Mouse (Mus musculus): Measurements from ENCODE around the gene Alox5. TPM values are rescaled to one million over a fixed set of nuclear protein-coding genes. Genes with fewer than 3 reads are reported as not detected.

Gene Alox5
- polyA plus RNA-seq, 1 experiment from 2014 or later: 2.7 TPM

GRCm38 (mm10) chr6:116411716-116412115 lies 49.3 kb downstream of the Alox5 start:
- Histone ChIP-seq H3K4me2 (ENCODE audit: low read depth, low read length) (no peak overlapping the region), H3K9ac (ENCODE audit: low read length) (no peak overlapping the region), H3K36me3 (ENCODE audit: control insufficient read depth, insufficient read depth) (no peaks in the 10 kb centered on the region), H3K27me3 (ENCODE audit: control insufficient read depth, insufficient read depth, low read length) (no peaks in the 10 kb centered on the region), H3K4me3 (ENCODE audit: low read length) (no peak overlapping the region), H3K4me1 (ENCODE audit: control insufficient read depth, insufficient read depth, low read length) (no peaks in the 10 kb centered on the region), H3K27ac (ENCODE audit: low read length) (no peak overlapping the region), H3K9me3 (replicated peaks; ENCODE audit: control insufficient read depth, low read length) (no peaks in the 10 kb centered on the region)
- ATAC-seq (replicated peaks; ENCODE audit: extremely low read depth, insufficient read depth, low FRiP score): no peak
- 83% methylated on average over 3 of the region's 3 CpGs for WGBS

DNA sequence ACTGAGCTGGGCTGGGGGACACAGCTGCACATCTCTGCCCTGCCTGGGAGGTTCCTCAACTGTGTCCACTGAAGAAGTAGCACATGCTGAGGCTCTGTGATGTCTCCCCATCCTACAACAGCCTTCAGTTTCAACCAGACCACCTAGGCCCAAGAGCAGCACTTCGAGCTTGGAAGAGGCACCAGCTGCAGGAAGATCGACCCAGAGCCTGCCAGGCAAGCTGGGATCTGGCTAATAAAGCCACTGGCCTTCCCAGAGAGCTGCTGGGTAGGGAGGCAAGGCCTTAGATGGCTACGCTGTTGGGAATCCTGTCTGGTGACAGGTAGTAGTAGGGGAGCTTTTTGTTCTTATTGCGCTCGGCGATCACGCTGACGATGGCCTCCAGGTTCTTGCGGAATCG lies 50.5 kb downstream of the Alox5 start:
- Histone ChIP-seq H3K27ac (ENCODE audit: low read length) (no peak overlapping the region), H3K4me2 (ENCODE audit: low read depth, low read length) (no peak overlapping the region), H3K36me3 (ENCODE audit: control insufficient read depth, insufficient read depth) (peaks cover 2% of the 10 kb centered on the region; the same call in 1 of the 2 replicates), H3K9me3 (replicated peaks; ENCODE audit: control insufficient read depth, low read length) (no peaks in the 10 kb centered on the region), H3K4me1 (ENCODE audit: control insufficient read depth, insufficient read depth, low read length) (no peaks in the 10 kb centered on the region), H3K4me3 (ENCODE audit: low read length) (no peak overlapping the region), H3K9ac (ENCODE audit: low read length) (no peak overlapping the region), H3K27me3 (ENCODE audit: control insufficient read depth, insufficient read depth, low read length) (no peaks in the 10 kb centered on the region)
- WGBS: 96% methylated on average over 10 of the region's 10 CpGs
- no peak for ATAC-seq (replicated peaks; ENCODE audit: extremely low read depth, insufficient read depth, low FRiP score)

DNA sequence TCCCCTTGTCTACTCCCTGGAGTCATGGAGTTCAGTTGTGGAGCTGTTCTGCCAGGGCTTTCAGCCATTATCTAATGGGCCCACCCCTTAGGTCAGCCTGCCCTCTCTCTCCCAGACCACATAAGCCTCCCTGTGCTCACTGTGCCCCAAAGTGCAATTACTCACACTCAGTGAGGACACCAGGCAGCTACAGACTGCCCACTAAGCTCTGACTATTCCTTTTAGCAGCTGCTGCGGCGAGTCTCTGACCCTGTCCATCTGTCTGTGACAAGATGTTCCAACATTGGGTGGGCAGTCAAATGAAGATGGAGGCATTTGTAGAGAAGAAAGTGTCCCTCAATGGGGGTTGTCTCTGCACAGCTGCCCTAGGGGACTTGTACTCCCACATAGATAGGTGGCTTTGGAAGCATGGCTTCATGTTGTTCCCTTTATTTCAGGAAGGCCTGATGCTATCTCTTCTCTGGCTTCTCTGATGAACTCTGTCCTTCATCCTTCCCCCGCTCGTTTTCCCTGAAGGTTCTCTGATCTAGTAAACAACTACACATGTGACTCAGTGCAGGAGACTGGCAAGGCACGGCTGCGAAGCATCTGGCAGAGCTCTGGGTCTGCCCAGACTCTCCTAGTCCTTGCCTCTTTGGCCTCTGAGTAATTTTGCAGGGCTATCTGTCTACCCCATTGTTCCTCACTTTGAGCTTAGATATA lies 52.9 kb downstream of the Alox5 start:
- no peak for ATAC-seq (replicated peaks; ENCODE audit: extremely low read depth, insufficient read depth, low FRiP score)
- Histone ChIP-seq H3K9me3 (replicated peaks; ENCODE audit: control insufficient read depth, low read length) (no peaks in the 10 kb centered on the region), H3K9ac (ENCODE audit: low read length) (no peak overlapping the region), H3K27me3 (ENCODE audit: control insufficient read depth, insufficient read depth, low read length) (no peaks in the 10 kb centered on the region), H3K27ac (ENCODE audit: low read length) (no peak overlapping the region), H3K4me3 (ENCODE audit: low read length) (no peak overlapping the region), H3K36me3 (ENCODE audit: control insufficient read depth, insufficient read depth) (peaks cover 2% of the 10 kb centered on the region; the same call in 1 of the 2 replicates), H3K4me2 (ENCODE audit: low read depth, low read length) (no peak overlapping the region), H3K4me1 (ENCODE audit: control insufficient read depth, insufficient read depth, low read length) (no peaks in the 10 kb centered on the region)
- 84% methylated on average over 6 of the region's 6 CpGs for WGBS

- H3K4me3 ChIP-seq (ENCODE audit: low read length): no peak overlapping the region
- H3K27me3 ChIP-seq (ENCODE audit: control insufficient read depth, insufficient read depth, low read length): no peaks in the 10 kb centered on the region
- ATAC-seq (replicated peaks; ENCODE audit: extremely low read depth, insufficient read depth, low FRiP score): no peak
- H3K9me3 ChIP-seq (replicated peaks; ENCODE audit: control insufficient read depth, low read length): no peaks in the 10 kb centered on the region
- H3K27ac ChIP-seq (ENCODE audit: low read length): no peak overlapping the region
- no peaks in the 10 kb centered on the region for H3K4me1 ChIP-seq (ENCODE audit: control insufficient read depth, insufficient read depth, low read length)
- H3K36me3 ChIP-seq (ENCODE audit: control insufficient read depth, insufficient read depth): peaks cover 2% of the 10 kb centered on the region; the same call in 1 of the 2 replicates
- WGBS: 92% methylated on average over 4 of the region's 4 CpGs
- no peak overlapping the region for H3K9ac ChIP-seq (ENCODE audit: low read length)
- no peak overlapping the region for H3K4me2 ChIP-seq (ENCODE audit: low read depth, low read length)
Observed at GRCm38 (mm10) chr6:116407216-116407615, 53.8 kb downstream of the Alox5 start.

- Histone ChIP-seq H3K4me3 (ENCODE audit: low read length) (no peak overlapping the region), H3K9ac (ENCODE audit: low read length) (no peak overlapping the region), H3K27me3 (ENCODE audit: control insufficient read depth, insufficient read depth, low read length) (no peaks in the 10 kb centered on the region), H3K27ac (ENCODE audit: low read length) (no peak overlapping the region), H3K4me1 (ENCODE audit: control insufficient read depth, insufficient read depth, low read length) (no peaks in the 10 kb centered on the region), H3K4me2 (ENCODE audit: low read depth, low read length) (no peak overlapping the region), H3K9me3 (replicated peaks; ENCODE audit: control insufficient read depth, low read length) (no peaks in the 10 kb centered on the region), H3K36me3 (ENCODE audit: control insufficient read depth, insufficient read depth) (peaks cover 2% of the 10 kb centered on the region; the same call in 1 of the 2 replicates)
- no peak for ATAC-seq (replicated peaks; ENCODE audit: extremely low read depth, insufficient read depth, low FRiP score)
- 69% methylated on average over 5 of the region's 5 CpGs for WGBS
Observed at GRCm38 (mm10) chr6:116406680-116407079, 54.3 kb downstream of the Alox5 start.

DNA sequence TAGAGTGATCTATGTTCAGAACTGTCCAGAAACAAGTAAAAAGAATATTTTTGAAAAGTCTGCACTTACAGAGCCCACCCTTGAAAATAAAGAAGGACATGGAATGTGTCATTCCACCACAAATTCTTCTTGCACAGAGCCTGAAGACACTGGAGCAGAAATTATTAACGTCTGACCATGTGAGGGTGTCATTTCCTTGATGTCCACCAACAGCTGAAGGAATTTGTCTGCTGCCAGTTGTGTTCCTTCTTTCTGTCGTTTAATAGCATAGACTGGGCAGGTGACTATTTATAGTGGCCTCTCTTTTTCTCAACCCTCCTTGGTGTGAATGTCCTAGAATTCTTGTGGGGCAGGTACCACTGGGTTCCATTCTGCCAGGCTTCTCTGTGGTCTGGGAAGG lies 54.8 kb downstream of the Alox5 start:
- WGBS: 53% methylated on average over 2 of the region's 2 CpGs
- no peaks in the 10 kb centered on the region for H3K4me1 ChIP-seq (ENCODE audit: control insufficient read depth, insufficient read depth, low read length)
- no peak overlapping the region for H3K27ac ChIP-seq (ENCODE audit: low read length)
- no peak for ATAC-seq (replicated peaks; ENCODE audit: extremely low read depth, insufficient read depth, low FRiP score)
- no peaks in the 10 kb centered on the region for H3K27me3 ChIP-seq (ENCODE audit: control insufficient read depth, insufficient read depth, low read length)
- no peak overlapping the region for H3K4me3 ChIP-seq (ENCODE audit: low read length)
- no peak overlapping the region for H3K4me2 ChIP-seq (ENCODE audit: low read depth, low read length)
- H3K9ac ChIP-seq (ENCODE audit: low read length): no peak overlapping the region
- no peaks in the 10 kb centered on the region for H3K9me3 ChIP-seq (replicated peaks; ENCODE audit: control insufficient read depth, low read length)
- peaks cover 2% of the 10 kb centered on the region; the same call in 1 of the 2 replicates for H3K36me3 ChIP-seq (ENCODE audit: control insufficient read depth, insufficient read depth)

DNA sequence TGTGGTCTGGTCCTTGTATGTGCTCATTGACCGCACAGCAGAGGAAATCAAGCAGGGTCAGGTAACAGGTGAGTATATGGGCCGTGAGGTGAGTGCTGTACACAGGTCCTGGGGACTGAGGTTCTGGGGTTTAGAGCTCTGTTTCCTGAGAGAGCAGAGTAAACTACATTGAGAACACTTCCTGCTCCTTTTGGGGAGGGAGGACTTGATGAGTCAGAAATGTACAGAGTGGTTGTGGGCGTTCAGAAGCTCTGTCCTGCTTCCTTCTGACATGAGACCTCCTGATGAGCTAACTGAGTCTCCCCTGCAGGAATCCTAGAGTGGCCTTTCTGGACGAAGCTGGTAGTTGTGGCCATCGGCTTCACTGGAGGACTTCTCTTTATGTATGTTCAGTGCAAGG lies 55.3 kb downstream of the Alox5 start:
- H3K36me3 ChIP-seq (ENCODE audit: control insufficient read depth, insufficient read depth): peaks cover 2% of the 10 kb centered on the region; the same call in 1 of the 2 replicates
- WGBS: 81% methylated on average over 5 of the region's 5 CpGs
- no peak overlapping the region for H3K27ac ChIP-seq (ENCODE audit: low read length)
- no peak overlapping the region for H3K9ac ChIP-seq (ENCODE audit: low read length)
- H3K4me2 ChIP-seq (ENCODE audit: low read depth, low read length): no peak overlapping the region
- no peaks in the 10 kb centered on the region for H3K27me3 ChIP-seq (ENCODE audit: control insufficient read depth, insufficient read depth, low read length)
- no peak overlapping the region for H3K4me3 ChIP-seq (ENCODE audit: low read length)
- no peak for ATAC-seq (replicated peaks; ENCODE audit: extremely low read depth, insufficient read depth, low FRiP score)
- no peaks in the 10 kb centered on the region for H3K9me3 ChIP-seq (replicated peaks; ENCODE audit: control insufficient read depth, low read length)
- H3K4me1 ChIP-seq (ENCODE audit: control insufficient read depth, insufficient read depth, low read length): no peaks in the 10 kb centered on the region

GRCm38 (mm10) chr6:116405243-116405642 lies 55.7 kb downstream of the Alox5 start:
- Histone ChIP-seq H3K4me3 (ENCODE audit: low read length) (no peak overlapping the region), H3K27me3 (ENCODE audit: control insufficient read depth, insufficient read depth, low read length) (no peaks in the 10 kb centered on the region), H3K4me2 (ENCODE audit: low read depth, low read length) (no peak overlapping the region), H3K9me3 (replicated peaks; ENCODE audit: control insufficient read depth, low read length) (no peaks in the 10 kb centered on the region), H3K36me3 (ENCODE audit: control insufficient read depth, insufficient read depth) (peaks cover 2% of the 10 kb centered on the region; the same call in 1 of the 2 replicates), H3K4me1 (ENCODE audit: control insufficient read depth, insufficient read depth, low read length) (no peaks in the 10 kb centered on the region), H3K27ac (ENCODE audit: low read length) (no peak overlapping the region), H3K9ac (ENCODE audit: low read length) (no peak overlapping the region)
- ATAC-seq (replicated peaks; ENCODE audit: extremely low read depth, insufficient read depth, low FRiP score): no peak
- 94% methylated on average over 9 of the region's 9 CpGs for WGBS

GRCm38 (mm10) chr6:116402426-116402825 lies 58.6 kb downstream of the Alox5 start:
- H3K4me1 ChIP-seq (ENCODE audit: control insufficient read depth, insufficient read depth, low read length): no peaks in the 10 kb centered on the region
- no peak overlapping the region for H3K27ac ChIP-seq (ENCODE audit: low read length)
- H3K4me3 ChIP-seq (ENCODE audit: low read length): no peak overlapping the region
- H3K9me3 ChIP-seq (replicated peaks; ENCODE audit: control insufficient read depth, low read length): no peaks in the 10 kb centered on the region
- no peak for ATAC-seq (replicated peaks; ENCODE audit: extremely low read depth, insufficient read depth, low FRiP score)
- peaks cover 2% of the 10 kb centered on the region; the same call in 1 of the 2 replicates for H3K36me3 ChIP-seq (ENCODE audit: control insufficient read depth, insufficient read depth)
- no peak overlapping the region for H3K4me2 ChIP-seq (ENCODE audit: low read depth, low read length)
- WGBS: 88% methylated on average over 3 of the region's 3 CpGs
- no peaks in the 10 kb centered on the region for H3K27me3 ChIP-seq (ENCODE audit: control insufficient read depth, insufficient read depth, low read length)
- H3K9ac ChIP-seq (ENCODE audit: low read length): no peak overlapping the region
